Mouse (Mus musculus): ENCODE results near the gene Grhl1. TPM values are rescaled to one million over a fixed set of nuclear protein-coding genes. Genes with fewer than 3 reads are reported as not detected.

Grhl1 gene
- polyA plus RNA-seq, 1 experiment from 2014 or later, result 7.5 TPM

Other genes with a start within 250 kb of the Grhl1 start
- 19.7 and 20.2 TPM in 2 replicates for gene Taf1b, start 73.9 kb upstream of the Grhl1 start, polyA plus RNA-seq (2015; fragmentation: Nextera tagmentation; extraction: Ambion mirVana)
- 11.2 and 12.0 TPM in 2 replicates for gene Klf11, start 79.0 kb downstream of the Grhl1 start, polyA plus RNA-seq (2015; fragmentation: Nextera tagmentation; extraction: Ambion mirVana)
- gene Cys1, start 109.5 kb downstream of the Grhl1 start, polyA plus RNA-seq (2015; fragmentation: Nextera tagmentation; extraction: Ambion mirVana), result 2.4 and 3.0 TPM in 2 replicates
- gene Rrm2, start 136.0 kb downstream of the Grhl1 start, polyA plus RNA-seq (2015; fragmentation: Nextera tagmentation; extraction: Ambion mirVana), result 172 and 175 TPM in 2 replicates

Measured in stomach, embryonic 15.5 days (tissue).